Mouse (Mus musculus): ENCODE measurements at regions not wholly inside any gene's neighbourhood (a gene's known extent, or its start where the extent isn't known, plus 50 kb on each side); places are given as distances from the start of the nearest gene placed in this dataset.

GRCm38 (mm10) chr3:52929827-52930605 is 87.0 kb downstream of the Cog6 start:
- DNase-seq (ENCODE audit: low read depth, low spot score), result no peak

GRCm38 (mm10) chr3:52927361-52927841 is 89.6 kb downstream of the Cog6 start:
- DNase-seq (ENCODE audit: low read depth, low spot score), result peak; percentile 50

- DNase-seq (ENCODE audit: low read depth, low spot score), result no peak
Measured at GRCm38 (mm10) chr3:52926549-52926948, 90.5 kb downstream of the Cog6 start.

GRCm38 (mm10) chr3:52925223-52925622 is 91.8 kb downstream of the Cog6 start:
- DNase-seq (ENCODE audit: low read depth, low spot score), result peak; percentile 40

- no peak for DNase-seq (ENCODE audit: low read depth, low spot score)
Measured at GRCm38 (mm10) chr3:52924631-52925030, 92.4 kb downstream of the Cog6 start.

GRCm38 (mm10) chr3:52923824-52924559 is 93.0 kb downstream of the Cog6 start:
- no peak for DNase-seq (ENCODE audit: low read depth, low spot score)

- DNase-seq (ENCODE audit: low read depth, low spot score), result no peak
Measured at GRCm38 (mm10) chr3:52922411-52922810, 94.6 kb downstream of the Cog6 start.

- DNase-seq (ENCODE audit: low read depth, low spot score), result no peak
Measured at GRCm38 (mm10) chr3:52906823-52907564, 110.0 kb downstream of the Cog6 start.

GRCm38 (mm10) chr3:52904028-52904427 is 113.0 kb downstream of the Cog6 start:
- DNase-seq (ENCODE audit: low read depth, low spot score), result no peak

- DNase-seq (ENCODE audit: low read depth, low spot score), result no peak
Measured at GRCm38 (mm10) chr3:52897665-52898064, 119.4 kb downstream of the Cog6 start.

GRCm38 (mm10) chr3:52896462-52896861 is 120.6 kb downstream of the Cog6 start:
- no peak for DNase-seq (ENCODE audit: low read depth, low spot score)

- no peak for DNase-seq (ENCODE audit: low read depth, low spot score)
Measured at GRCm38 (mm10) chr3:52895751-52896150, 121.3 kb downstream of the Cog6 start.

- no peak for DNase-seq (ENCODE audit: low read depth, low spot score)
Measured at GRCm38 (mm10) chr3:52894812-52895211, 122.2 kb downstream of the Cog6 start.

GRCm38 (mm10) chr3:52889156-52889715 is 127.8 kb downstream of the Cog6 start:
- no peak for DNase-seq (ENCODE audit: low read depth, low spot score)

- DNase-seq (ENCODE audit: low read depth, low spot score), result no peak
Measured at GRCm38 (mm10) chr3:52881981-52882380, 135.1 kb downstream of the Cog6 start.

GRCm38 (mm10) chr3:52881139-52881538 is 135.9 kb downstream of the Cog6 start:
- DNase-seq (ENCODE audit: low read depth, low spot score), result no peak

GRCm38 (mm10) chr3:52879700-52880099 is 137.3 kb downstream of the Cog6 start:
- no peak for DNase-seq (ENCODE audit: low read depth, low spot score)

- no peak for DNase-seq (ENCODE audit: low read depth, low spot score)
Measured at GRCm38 (mm10) chr3:52878334-52878733, 138.7 kb downstream of the Cog6 start.

- no peak for DNase-seq (ENCODE audit: low read depth, low spot score)
Measured at GRCm38 (mm10) chr3:52872260-52872659, 144.8 kb downstream of the Cog6 start.

GRCm38 (mm10) chr3:52863146-52863849 is 153.7 kb downstream of the Cog6 start:
- no peak for DNase-seq (ENCODE audit: low read depth, low spot score)

- no peak for DNase-seq (ENCODE audit: low read depth, low spot score)
Measured at GRCm38 (mm10) chr3:52862026-52862425, 155.0 kb downstream of the Cog6 start.
